Mouse (Mus musculus) skeletal muscle tissue, adult 2 months (tissue): ENCODE measurements around the gene E2f1.

Source experiments
- DNase-seq: peaks from one replicate; pipeline ENCODE4 v3.0.0-alpha.2; 2012; ENCODE audit warnings: low read depth, low spot score

E2f1 gene

DNA sequence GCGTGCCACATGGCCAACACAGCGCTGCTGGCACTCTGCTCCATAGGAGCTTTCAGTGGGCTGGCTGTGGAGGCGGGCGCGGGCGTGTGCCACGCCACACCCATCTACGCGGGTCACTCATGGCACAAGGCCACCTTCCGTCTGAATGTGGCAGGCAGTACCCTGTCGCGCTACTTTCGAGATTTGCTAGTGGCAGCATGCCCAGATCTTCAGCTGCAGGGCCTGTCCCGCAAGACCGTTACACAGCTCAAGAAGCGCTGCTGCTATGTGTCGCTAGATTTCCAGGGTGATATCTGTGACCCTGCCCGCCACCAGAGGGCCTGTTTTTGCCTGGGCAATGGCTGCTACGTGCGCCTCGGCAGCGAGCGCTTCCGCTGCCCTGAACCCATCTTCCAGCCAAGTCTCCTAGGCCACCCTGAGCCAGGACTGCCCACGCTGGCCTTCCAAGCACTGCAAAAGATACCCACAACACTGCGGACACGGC is 17.2 kb downstream of the E2f1 start:
- DNase-seq: peak; percentile 72

DNA sequence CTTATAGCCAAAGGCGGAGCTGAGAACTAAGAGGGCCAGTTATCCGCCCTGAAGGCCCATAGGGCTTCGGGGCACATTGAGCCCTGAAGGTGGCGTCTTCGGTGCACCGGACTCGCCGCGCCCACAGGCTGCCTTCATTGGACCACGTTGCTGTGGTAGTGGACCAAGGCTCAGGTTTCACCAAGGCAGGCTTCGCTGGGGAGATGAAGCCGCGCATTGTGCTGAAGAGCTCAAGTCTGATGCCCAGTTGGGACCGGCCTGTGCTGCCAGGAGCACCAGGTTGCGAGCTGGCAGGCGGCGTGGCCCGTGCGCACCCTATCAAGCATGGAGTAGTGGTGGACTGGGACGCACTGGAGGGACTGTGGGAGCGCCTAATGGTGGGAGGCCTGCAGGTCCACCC is 17.8 kb downstream of the E2f1 start:
- DNase-seq: no peak

DNA sequence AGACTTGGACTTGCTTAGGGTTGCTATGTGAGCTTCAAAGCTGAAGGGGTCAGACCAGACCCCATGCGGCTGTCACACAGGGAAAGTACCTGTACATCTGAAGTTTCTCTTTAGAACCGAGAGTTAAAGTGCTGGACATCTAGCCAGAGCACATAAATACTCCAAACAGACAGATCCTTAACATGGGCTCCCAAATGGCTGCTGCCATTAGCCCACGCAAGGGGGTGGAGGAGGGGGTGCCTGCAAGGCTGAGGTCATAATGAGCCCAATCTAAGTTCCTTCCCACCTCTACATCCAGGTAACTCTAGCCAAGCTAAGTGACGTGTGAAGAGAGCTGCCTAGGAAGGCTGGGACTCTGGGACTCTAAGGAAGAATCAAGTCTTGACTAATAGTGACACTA is 18.2 kb downstream of the E2f1 start, which contains the start of gene Actl10:
Gene Actl10, plus strand, starts transcription at position 301 of the 400 bp plus-strand sequence.
- DNase-seq: no peak

DNA sequence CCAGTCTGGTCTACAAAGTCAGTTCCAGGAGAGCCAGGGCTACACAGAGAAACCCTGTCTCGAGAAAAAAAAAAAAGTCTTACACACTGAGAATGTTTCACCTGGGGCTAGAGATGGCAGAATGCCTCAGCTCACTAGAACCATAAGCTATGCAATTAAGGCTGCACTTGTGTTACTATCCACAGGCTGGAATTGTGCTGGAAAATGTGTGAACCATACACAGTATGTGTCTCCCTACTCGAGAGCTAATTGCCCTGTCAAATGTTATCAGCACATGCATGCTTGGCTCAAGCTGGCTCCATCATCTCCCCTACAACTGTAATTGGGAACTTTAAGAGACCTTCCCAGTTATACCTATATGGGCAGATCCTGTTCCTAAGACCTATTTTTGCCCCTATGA is 18.8 kb downstream of the E2f1 start:
- DNase-seq: no peak

DNA sequence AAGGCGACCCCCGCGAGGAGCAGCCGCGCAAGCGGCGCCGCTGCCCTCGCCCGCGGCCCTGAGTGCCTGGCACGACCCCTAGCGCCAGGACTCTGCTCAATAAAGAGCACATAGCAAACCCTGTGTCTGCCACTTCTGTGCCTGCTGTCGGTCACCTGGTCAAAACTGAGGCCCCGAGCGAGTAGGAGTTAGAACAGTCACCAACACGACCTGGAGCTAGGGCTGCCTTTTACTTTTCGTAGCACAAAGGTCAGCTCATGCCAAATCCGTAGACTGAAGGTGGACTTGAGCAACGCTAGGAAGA is 19.9 kb downstream of the E2f1 start:
- no peak for DNase-seq

DNA sequence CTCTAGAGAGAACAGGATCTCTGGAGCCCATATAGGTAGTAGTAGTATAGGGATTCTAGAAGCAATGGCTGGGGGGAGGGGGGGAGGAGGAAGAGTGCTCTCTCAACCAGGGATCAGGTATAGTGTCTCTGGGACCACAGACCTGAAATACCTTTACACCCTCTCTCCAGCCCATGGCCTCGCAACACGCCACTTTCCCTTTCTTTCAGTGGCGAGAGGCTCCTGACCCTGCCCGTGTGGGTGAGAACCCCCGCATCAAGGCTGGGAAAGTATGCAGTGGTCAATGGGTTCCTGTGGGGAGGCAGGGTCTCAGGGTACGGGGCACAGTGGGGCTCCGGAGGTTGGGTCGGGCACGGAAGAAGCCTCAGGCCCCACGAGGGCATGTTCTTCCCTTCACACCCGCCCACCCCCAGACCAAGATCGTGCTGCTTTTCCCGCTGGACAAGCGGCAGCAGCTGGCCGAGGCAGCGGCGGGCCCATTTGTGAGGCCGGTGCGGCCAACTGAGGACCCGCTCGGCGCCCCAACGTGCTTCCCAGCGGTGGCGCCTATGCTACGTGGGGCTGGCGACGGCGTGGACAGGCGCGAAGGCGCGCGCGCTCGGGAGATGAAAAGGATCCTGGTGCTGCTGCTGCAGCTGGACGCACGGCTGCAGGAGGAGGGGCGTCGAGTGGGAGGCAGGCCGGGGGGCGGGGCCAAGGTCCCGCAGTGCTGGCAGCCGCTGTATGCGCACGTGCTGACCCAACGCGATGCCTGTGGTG is 20.4 kb downstream of the E2f1 start:
- no peak for DNase-seq

DNA sequence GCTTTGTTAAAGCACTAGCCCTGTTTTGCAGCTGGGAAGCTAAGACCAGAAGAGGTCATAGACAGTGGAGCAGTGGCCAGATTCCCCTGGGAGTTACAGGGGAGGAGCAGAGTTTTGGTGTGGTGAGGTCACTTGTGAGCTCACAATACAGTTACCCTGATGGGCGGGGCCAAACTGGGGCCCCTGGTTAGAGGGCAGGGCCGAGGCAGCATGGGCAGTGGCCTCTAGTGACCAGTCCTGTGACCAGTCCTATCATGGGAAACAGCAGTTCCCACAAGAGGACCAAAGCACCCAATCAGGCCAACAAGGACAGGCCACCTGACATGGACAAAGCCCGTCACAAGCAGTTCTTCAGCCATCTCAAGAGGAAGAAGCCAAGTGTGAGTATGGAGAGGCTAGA is 21.0 kb downstream of the E2f1 start:
- DNase-seq: peak; percentile 48

DNA sequence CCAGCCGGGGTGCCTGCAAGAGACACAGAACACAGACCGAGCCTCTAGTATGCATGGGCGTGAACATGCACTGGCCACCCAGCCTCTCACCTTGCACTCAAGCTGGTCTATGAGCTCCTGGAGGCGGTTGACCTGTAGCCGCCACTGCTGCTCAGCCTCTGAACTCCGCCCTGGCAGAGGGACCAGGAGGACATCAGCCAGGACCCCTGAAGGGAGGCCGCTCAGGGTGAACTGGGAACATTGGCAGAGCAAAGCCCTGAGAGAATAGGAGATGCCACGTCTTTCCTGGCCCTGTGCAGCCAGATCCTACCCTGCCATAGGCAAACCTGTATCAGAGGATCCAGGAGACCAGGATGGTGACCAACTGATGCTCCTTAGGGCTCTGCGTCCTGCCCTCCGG is 23.0 kb downstream of the E2f1 start, which contains the start of gene 1700003F12Rik:
Gene 1700003F12Rik, plus strand, starts transcription at position 375 of the 400 bp plus-strand sequence.
- DNase-seq: no peak

DNA sequence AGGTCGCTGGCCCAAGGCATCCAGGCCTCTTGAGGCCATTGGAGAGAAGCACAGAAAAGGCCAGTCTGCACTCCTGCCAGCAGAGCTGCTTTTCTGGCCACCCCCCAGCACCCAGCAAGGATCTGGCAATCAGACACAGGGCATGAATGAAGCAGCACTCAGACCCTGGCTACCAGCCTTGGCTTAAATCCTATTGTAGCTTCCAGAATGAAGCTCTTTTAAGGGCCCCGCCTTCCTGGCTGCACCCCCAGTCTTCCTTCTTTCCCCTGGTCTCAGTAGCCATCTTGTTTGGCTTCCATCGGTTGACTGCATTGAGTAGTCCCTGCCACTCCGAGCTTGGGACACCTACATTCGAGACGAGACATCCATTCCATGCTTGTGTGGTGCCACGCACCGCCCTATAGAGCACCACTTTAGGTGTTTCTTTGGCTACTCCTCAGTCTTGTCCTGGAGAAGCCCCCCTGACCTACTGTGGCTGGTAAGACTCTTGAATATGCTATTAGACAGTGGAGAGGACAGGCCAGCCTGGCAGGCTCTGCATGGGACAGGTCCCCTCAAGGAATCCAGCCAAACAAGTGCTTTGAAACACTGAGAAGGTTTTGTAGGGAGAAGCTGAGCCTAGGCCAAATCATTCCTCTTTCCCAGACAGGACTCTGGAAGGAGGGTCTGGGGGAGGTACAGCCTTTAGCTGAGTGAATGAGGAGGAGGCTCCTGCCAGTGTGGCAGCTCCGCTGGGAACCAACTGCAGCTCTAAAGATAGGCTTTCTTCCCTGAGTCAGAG is 25.9 kb downstream of the E2f1 start:
- DNase-seq: peak; percentile 82

DNA sequence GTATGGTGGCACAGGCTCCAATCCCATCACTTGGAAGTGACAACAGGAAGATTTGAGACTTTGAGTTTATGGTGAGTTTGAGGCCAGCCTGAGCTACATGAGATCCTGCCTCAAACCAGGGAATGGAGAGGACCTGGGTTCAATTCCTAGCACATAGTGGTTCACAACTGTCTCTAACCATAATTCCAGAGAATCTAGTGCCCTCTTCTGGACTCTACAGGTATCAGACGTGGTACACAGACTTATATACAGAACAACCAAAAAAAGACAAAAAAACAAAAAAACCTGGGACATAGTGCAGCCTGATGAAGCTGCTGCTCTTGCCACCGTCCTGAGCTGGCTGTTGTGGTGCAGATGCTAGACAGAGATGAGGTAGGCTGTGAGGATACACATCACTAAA is 28.1 kb downstream of the E2f1 start:
- DNase-seq: no peak

DNA sequence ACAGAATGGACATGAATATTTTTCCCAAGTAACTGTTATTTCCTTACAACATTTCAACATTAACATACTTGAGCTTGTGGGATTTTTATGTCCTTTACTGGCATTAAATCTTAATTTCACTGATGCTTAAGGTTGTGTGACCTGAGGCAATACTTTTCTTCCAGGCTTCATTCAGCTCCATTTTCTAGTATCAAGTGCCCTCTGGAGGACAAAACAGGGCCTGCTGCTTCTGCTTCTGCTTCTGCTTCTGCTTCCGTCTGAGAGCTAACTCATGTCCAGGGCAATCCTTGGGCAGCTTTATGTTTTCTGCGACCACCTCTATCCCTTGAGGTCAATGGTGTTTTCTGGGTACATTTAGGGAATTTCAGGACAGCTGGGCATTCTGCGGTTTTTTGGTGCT is 30.0 kb downstream of the E2f1 start:
- no peak for DNase-seq

DNA sequence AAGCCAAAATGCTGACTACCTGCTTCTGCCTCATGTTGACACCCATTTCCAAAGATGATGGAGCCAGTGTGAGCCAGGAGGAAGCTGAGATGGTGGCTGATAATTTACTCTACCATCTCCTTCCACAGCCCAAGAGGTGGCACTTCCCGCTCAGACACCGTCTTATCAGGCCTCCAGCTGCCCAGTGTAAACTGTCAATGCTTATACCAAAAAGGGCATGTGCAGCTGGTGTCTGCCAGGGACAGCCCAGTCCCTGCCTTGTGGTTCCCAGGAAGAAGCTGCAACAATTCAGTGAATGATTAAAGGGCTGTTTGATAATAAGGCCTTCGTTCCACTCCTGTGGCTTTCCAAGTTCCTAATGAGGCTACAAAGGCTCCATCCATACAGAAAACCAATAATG is 31.0 kb downstream of the E2f1 start:
- DNase-seq: no peak

DNA sequence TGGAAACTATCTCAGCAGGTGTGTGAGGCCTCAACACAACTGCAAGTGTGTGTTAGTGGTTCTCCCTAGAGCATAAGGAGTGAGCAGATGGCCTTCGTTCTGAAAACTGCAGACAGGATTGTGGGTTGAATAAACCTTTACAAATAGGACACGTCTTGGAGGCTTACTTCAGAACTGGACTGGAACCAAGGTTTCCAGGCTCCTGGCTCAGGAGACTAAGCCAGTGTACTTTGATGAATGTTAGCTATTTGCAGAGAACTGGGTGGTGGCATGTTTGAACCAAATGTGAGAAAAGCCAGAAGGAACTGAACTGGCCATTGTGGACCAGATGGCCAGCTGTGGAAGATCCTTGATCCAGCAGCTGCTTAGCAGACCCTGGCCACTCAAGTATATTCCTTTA is 31.4 kb downstream of the E2f1 start:
- no peak for DNase-seq

DNA sequence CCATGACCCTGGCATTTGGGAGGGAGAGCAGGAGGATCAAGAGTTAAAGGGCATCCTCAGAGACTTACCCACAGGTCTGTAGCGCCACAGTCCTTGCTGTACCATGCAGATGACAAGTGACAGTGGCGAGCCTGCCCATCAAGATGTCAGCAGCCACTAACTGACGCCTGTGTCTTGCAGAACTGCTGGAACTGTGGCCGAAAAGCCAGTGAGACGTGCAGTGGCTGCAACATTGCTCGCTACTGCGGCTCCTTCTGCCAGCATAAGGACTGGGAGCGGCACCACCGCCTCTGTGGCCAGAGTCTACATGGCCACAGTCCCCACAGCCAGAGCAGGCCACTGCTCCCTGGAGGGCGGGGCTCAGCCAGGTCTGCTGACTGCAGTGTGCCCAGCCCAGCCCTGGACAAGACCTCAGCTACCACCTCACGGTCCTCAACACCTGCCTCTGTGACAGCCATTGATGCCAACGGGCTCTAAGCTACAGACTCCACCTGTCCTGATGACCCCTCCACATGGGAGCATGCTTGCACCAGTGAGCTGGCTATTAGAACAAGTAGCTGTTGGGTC is 34.9 kb downstream of the E2f1 start:
- DNase-seq: no peak

DNA sequence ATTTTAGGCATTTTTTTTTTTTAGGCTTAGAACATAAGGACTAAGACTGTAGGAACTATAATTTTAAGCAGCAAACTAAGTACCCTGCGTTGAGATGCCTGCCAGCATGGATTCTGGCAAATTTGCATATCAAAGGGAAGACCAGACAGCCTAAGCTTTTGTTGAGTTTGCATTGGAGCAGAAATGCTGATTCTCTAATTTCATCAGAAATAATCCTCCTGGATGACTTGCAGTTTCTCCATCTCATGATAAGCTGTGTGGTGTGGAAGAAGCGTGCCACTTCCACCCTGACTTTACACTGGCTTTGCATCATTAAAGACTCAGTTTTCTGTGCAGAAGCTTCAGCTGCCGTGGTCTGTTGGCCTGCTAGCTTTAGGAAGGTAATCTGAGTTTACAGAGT is 36.8 kb downstream of the E2f1 start:
- no peak for DNase-seq

DNA sequence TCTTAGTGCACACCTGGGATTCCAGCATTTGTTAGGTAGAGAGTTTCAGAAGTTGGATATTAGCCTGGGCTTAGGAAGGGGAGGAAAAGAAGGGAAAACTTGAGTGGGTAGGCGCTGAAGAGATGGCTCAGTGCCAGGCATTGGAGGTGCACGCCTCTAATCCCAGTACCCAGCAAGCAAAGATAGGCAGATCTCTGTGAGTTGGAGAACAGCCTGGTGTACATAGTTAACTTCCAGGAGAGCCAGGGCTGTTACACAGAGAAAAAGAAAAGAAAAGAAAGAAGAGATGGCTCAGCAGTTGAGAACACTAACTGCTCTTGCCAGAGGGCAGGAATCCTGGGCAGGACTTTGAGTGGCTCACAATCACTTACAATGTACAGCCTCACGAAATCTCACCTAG is 43.2 kb downstream of the E2f1 start:
- no peak for DNase-seq

DNA sequence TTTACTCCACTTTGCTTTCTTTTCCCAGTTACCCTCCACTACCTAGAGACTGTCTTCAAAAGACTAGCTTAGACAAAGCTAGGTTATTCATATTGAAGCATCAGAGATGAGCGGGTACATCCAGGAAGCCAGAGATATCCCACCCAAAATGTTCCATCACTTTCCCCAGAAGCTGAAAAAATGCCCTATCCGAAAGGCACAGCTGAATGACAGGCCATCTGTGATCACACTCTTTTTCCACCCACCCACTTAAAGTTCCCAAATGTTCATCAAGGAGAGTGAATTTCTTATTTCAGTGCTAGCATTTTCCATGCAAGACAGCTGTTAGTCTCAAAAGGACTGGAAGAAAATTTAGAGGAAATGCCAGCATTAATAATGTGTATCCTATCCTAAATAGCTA is 44.4 kb downstream of the E2f1 start:
- DNase-seq: no peak

DNA sequence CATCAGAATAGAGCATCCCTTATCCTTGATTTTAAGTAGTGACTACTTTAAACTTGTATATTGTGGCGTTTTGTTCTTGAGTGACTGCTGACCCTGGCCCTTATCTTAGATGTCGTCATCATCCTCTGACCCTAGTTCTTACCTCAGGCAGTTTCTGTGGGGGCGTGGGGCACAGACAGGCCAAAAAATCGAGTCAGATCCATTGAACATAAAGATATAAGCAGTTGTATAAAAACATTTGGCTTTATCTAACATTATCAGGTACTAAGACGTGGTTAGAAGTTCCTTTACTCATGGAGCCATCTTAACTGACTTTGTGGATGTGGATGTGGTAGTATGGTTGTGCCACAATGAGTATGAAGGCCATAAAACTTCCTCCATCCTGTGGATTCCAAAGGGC is 47.4 kb downstream of the E2f1 start:
- no peak for DNase-seq

DNA sequence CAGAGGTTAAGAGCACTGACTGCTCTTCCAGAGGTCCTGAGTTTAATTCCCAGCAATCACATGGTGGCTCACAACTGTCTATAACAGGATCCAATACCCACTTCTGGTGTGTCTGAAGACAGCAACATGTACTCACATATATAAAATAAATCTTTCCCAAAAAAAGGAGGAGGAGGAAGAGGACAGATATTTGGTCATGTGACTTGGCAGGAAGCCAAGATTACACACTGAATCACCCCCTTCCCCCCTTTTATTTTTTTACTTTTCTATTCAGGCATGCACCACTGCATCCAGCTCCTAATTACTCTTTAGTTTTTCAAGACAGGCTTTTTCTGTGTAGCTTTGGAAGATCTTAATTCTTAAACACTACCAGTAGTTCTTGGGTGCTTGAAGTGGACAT is 48.2 kb downstream of the E2f1 start:
- no peak for DNase-seq

DNA sequence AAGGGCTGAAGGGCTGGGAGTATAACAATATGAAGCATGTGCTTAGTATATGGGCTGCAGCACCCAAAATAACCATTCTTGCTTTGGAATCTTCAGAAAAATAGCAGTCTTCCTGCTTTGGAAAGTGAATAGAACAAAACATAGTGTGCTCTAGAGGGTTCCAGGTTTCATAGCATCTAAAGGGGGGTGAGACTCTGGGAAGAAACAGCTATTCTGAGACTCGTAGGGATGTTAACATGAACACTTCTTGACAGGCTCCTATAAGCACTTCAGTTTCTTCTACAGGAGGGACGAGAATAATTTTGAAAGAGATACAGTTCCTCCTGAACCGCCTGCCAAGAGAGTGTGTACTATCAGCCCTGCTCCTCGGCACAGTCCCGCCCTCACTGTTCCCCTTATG is 52.3 kb downstream of the E2f1 start:
- no peak for DNase-seq

DNA sequence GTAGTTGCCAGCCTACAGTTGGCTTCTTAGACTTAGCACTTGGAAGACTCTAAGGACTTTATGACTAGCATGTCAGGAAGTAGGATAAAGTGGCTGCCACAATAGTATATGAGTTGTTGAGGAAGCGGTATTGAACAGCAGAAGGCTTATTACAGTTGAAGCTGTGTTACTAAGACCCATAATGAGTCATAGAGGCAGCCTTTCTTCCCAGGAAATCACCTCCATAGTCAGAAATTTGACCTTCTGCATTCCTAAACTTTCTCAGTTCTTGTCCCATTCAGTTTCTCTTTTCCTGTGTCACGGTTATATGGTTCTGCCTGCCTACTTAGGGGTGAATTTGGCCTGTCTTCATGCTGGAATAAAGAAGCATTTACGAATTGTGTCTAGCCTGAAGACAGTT is 52.7 kb downstream of the E2f1 start:
- DNase-seq: no peak

DNA sequence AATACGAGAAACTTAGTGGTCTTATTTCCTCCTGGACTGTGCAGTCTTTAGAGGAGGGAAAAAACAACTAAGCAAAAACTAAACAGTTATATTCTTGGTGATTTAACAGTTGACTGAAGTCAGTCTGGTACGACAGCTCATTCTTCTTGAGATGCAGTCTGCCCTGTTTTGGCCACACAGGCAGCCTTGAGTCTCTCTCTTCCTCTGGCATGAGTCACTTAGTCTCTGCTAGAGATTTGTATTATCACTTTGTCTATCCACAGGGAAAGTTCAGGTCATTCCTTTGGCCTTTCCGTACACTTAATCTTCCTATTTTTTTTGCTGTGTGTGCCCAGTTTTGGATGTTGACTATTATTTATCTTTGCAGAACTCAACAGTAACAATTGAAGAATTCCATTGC is 59.6 kb downstream of the E2f1 start:
- DNase-seq: no peak
